Mouse (Mus musculus) right cerebral cortex, postnatal 10 days (tissue): ENCODE measurements at regions not wholly inside any gene's neighbourhood (a gene's known extent, or its start where the extent isn't known, plus 50 kb on each side); places are given as distances from the start of the nearest gene placed in this dataset.

Source experiments
- DNase-seq, 2 experiments: peaks; one replicate each; pipeline ENCODE4 v3.0.0; 2021; ENCODE audit warnings: low spot score in 2 of 2

- no peak for DNase-seq
Observed at GRCm38 (mm10) chr12:109272101-109272500, 180.5 kb upstream of the Dlk1 start.

DNA sequence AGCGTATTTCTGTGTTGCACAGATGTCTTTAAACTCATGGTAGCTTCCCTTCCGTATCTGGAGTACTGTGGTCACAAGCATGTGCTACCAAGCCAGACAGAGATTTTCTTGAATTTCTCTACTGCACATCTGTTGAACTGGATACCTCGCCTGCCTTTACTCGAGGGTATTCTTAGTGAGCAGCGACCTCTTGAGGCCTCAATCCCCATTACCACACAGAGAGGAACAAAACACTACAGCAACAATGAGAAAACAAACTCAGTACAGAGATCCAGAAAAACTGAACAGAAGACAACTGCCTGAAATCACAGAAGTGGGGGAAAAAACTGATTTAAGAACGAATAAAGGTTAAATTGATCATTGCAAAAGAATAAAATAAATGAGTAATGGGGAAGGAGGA is 137.8 kb upstream of the Dlk1 start:
- DNase-seq: no peak

DNA sequence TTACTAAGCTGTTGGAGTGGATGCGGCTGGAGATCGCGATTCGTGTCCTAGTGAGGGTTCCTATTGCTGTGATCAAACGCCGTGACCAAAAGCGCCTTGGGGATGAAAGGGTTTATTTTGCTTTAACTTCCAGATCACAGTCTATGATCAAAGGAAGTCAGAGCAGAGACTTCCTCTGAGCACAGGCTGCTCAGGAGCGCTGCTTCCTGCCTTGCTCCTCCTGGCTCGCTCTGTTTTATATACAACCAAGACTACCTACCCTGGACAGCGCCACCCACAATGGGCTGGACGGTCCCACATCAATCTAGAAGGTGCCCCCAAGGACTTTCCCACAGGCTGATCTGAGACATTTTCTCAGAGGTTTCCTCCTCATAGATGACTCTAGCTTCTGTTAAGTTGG is 126.6 kb upstream of the Dlk1 start:
- no peak for DNase-seq

GRCm38 (mm10) chr12:109371327-109371726 is 81.3 kb upstream of the Dlk1 start:
- DNase-seq: no peak

DNA sequence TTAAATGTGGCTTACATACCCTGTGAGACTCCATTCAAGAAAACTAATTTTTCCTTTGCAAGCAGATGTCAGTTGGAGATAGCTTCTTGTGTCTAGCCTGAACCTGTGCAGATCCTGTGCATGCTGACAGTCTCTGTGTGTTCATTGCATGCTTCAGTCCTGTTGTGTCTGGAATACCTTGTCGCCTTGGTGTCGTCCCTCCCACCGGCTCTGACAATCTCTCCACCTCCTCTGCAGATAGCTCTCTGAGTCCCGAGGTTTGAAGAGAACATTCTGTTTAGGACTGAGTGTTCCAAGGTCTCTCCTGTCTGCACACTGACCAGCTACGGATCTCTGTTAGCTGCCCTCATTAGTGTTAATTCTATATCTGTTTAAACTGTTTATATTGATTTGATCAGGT is 66.8 kb upstream of the Dlk1 start:
- DNase-seq: no peak

DNA sequence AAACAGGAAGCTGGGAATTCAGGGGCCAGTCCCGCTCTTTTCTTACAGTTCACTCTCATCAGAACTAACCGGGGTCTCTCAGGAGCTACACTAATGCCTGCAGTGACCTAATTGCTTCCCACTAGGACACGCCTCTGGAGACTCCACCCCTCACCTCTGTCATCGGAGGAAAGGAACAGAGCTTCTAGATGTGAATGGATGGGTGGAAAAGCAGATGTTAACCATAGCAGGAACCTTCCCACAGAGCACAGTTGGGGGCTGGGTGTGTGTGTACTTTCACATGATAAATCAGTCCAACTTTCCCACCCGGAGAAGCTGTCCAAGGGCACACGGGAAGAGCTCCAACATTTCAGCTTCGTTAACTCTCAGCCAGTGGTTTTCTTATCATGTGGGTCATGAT is 63.8 kb upstream of the Dlk1 start:
- DNase-seq: peak in 1 of 2 experiments; percentile 16

GRCm38 (mm10) chr12:109390388-109390920 is 62.2 kb upstream of the Dlk1 start:
- DNase-seq: peak in 1 of 2 experiments; percentile 16

GRCm38 (mm10) chr12:109390978-109391377 is 61.6 kb upstream of the Dlk1 start:
- DNase-seq: peak in 1 of 2 experiments; percentile 13

GRCm38 (mm10) chr12:109393326-109393725 is 59.3 kb upstream of the Dlk1 start:
- DNase-seq: no peak

DNA sequence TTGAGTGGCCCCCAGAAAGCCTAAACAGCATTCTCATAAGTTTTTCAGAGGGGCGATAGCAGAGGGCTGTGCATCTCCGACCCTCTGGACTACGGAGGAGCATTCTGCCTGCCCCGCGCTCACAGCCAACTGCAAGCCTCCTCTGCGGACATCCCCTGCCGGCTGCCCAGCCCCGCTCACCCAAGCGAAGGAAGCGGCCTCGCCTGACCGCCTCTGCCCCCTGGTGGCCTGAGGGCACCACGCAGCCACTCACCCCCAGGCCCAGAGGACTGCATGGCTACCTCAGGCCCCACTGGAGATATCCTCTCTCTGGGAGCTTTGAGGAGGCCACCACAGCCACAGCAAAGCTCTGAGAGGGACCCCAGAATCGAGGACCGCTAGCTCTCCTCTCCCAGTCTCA is 58.8 kb upstream of the Dlk1 start:
- DNase-seq: peak in 1 of 2 experiments; percentile 76

GRCm38 (mm10) chr12:109394396-109394795 is 58.2 kb upstream of the Dlk1 start:
- DNase-seq: no peak

GRCm38 (mm10) chr12:109396614-109397013 is 56.0 kb upstream of the Dlk1 start:
- DNase-seq: no peak

DNA sequence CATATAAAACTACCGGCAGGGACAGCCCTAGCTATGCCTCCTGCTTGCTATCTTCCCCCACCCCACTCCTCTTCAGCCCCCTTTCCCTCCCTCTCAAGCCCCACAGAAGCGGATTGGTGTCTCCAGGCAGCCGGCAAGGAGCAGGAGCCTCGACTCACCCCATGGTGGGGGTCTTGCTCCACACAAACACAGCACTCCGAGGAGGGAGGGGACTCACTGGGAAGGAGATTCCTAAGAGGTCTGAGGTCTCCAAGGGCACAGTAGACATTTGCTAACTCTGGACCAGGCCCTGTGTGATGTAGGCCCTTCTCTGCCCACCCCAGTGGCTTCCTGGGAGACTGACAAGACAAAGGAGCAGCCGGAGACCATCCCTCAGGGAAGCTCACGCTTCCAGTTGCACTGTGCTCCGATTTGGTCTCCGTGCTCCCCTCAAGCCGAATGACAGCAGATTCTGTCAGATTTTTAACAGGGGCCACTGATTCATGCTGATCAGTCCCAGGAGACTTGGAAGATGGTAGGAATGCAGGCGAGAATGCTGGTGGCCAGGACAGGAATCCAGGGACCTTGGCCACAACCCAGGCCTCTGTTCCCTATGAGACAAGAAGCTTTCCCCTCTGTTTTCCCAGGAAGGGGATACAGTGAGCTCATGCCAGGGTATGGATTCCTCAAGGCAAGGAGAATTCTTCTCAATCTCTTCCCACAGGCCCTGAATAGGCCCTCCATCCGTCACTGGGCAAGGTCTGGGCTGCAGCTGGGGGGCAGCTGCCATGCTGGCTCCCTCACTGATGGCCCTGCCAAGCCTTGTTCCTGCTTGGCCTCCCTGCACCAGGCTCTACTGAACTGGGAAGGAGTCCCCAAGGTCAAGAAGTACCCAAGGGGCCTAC is 55.2 kb upstream of the Dlk1 start:
- DNase-seq: no peak

GRCm38 (mm10) chr12:109398473-109398872 is 54.1 kb upstream of the Dlk1 start:
- DNase-seq: no peak

GRCm38 (mm10) chr12:109398951-109399350 is 53.7 kb upstream of the Dlk1 start:
- no peak for DNase-seq

GRCm38 (mm10) chr12:109399591-109399990 is 53.0 kb upstream of the Dlk1 start:
- DNase-seq: peak; percentile 89

- peak in 1 of 2 experiments; percentile 21 for DNase-seq
Observed at GRCm38 (mm10) chr12:109400041-109400440, 52.6 kb upstream of the Dlk1 start.

- peak in 1 of 2 experiments; percentile 64 for DNase-seq
Observed at GRCm38 (mm10) chr12:109400936-109401586, 51.6 kb upstream of the Dlk1 start.

GRCm38 (mm10) chr12:109401696-109402095 is 50.9 kb upstream of the Dlk1 start:
- no peak for DNase-seq

GRCm38 (mm10) chr12:109402226-109402625 is 50.4 kb upstream of the Dlk1 start:
- DNase-seq: no peak
